Mouse (Mus musculus): ENCODE data around the gene Rd3l.

Rd3l gene

DNA sequence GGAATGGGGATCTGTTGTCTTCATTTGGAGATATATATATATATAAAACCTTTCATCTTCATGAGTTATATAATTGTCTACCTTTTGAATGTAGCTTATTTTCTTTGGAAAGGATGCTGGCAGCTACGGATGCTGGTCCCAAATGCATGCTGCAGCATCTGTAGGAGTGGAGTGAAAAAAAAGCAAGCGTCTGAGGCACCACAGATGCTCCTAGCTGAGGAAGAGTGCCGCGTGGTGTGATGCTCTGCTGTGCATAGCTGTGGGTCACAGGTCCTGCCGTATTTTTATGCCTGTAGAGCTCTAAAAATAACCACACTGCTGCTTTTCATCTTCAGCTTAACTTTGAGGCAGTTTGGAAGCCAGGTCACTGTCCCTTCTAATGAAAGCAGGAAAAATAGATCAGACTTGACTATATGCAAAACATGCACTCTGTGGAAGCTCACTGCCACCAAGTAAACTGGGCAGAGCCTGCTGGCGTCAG lies at the start of gene Rd3l:
Rd3l (minus strand) TSS at position 431 of the 481 bp plus-strand sequence.
- DNase-seq (ENCODE audit: low read depth, low spot score) = no peak

- DNase-seq (ENCODE audit: low read depth, low spot score) = no peak
Measured at GRCm38 (mm10) chr12:112027408-112027807, 46.3 kb upstream of the Rd3l start.

- DNase-seq (ENCODE audit: low read depth, low spot score) = no peak
Measured at GRCm38 (mm10) chr12:112025907-112026645, 45.0 kb upstream of the Rd3l start.

DNA sequence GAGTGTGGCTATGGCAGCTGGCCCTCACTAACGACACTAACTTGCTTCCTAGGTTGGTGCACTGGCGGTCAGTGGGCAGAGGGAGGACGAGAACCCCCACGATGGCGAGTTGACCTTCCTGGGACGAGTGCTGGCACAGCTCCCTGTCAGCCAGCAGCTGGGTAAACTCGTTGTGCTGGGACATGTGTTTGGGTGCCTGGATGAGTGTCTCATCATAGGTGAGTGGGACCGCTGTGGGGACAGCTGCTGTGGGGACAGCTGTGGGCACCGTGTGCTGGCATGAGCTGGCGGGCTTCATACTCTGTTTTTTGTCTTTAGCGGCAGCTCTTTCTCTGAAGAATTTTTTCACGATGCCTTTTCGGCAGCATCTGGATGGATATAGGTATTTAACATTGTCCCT lies 44.3 kb upstream of the Rd3l start:
- DNase-seq (ENCODE audit: low read depth, low spot score) = no peak

GRCm38 (mm10) chr12:112024581-112025310 lies 43.6 kb upstream of the Rd3l start:
- no peak for DNase-seq (ENCODE audit: low read depth, low spot score)

DNA sequence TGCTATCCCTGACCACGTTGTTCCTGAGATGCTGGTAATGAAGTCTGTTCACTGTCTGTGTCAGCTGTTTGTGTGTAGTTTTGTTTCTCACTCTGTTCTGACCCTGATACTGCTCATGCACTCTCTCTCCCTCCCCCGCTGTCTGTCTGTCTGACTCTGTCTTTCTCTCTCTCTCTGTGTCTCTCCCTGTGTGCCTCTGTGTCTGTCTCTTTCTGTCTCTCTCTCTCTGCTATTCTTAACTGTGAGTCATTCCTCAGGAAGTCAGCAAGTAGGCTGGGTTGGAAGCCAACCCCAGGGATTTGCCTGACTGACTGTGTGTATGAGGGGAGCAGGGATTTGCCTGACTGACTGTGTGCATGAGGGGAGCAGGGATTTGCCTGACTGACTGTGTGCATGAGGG lies 42.2 kb upstream of the Rd3l start:
- no peak for DNase-seq (ENCODE audit: low read depth, low spot score)

GRCm38 (mm10) chr12:112016346-112016745 lies 35.2 kb upstream of the Rd3l start:
- no peak for DNase-seq (ENCODE audit: low read depth, low spot score)

DNA sequence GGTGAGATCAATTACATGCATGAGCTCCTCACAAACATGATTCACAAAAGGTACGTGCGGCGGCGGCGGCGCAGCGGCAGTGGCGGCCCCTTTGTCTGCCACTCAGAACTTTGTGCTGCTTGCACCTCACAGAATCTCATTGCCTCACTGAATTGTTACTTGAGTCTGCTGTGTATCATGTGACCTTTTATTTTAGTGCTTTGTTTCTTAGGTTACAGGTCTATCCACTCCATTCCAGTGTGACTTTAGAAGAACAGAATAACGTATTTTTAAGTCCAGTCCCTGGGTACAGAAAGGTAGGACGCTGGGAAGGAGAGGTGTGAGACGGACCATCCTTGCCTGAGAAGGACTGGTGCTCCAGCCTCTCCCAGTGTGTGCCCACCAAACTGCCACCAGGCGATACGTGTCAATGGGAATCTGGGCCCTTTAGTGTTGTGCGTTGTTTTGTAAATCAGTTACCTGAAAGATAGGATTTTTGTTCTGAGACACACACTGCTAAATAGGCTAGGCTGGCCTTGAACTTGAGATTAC lies 32.2 kb upstream of the Rd3l start:
- no peak for DNase-seq (ENCODE audit: low read depth, low spot score)

- no peak for DNase-seq (ENCODE audit: low read depth, low spot score)
Measured at GRCm38 (mm10) chr12:112012511-112013270, 31.6 kb upstream of the Rd3l start.

GRCm38 (mm10) chr12:112001223-112001622 lies 20.1 kb upstream of the Rd3l start:
- DNase-seq (ENCODE audit: low read depth, low spot score) = peak; percentile 45

DNA sequence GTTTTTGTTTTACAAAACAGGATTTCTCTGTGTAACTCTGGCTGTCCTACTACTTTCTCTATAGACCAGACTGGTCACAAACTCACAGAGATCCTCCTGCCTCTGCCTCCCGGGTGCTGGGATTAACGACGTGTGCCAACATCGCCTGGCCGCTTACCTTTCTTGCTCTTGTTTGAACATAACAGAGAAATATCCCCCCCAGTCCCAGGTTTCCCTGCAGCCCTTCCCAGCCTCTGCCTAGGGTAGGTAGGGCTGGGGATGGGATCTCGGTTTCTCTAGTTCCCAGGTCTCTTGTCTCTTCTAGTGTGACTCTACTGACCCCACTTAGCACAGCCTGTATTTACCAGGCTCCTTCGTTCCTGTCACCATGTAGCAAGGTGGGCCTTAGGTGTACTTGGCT lies 18.6 kb upstream of the Rd3l start:
- DNase-seq (ENCODE audit: low read depth, low spot score) = no peak

GRCm38 (mm10) chr12:111995161-111995560 lies 14.0 kb upstream of the Rd3l start:
- no peak for DNase-seq (ENCODE audit: low read depth, low spot score)

DNA sequence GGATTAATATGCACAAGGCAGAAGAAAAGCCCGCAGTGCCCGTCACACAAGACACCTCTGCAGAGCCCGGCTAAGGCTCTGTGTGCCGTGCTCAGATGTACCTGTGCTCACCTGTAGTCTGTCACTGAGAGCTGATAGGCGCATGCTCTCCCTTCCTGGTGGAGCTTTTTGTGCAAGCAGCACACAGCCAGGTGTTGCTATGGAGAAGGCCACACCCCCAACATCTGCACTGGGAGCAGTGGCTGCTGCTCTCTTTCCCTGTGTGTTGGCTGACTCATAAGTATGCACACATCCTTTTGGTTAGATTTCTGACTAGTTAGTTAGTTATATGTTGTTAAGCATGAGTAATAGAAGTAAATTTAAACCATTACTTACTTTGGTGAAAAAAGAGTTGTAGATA lies 11.5 kb upstream of the Rd3l start:
- DNase-seq (ENCODE audit: low read depth, low spot score) = peak; percentile 31

- no peak for DNase-seq (ENCODE audit: low read depth, low spot score)
Measured at GRCm38 (mm10) chr12:111986756-111987155, 5.6 kb upstream of the Rd3l start.

DNA sequence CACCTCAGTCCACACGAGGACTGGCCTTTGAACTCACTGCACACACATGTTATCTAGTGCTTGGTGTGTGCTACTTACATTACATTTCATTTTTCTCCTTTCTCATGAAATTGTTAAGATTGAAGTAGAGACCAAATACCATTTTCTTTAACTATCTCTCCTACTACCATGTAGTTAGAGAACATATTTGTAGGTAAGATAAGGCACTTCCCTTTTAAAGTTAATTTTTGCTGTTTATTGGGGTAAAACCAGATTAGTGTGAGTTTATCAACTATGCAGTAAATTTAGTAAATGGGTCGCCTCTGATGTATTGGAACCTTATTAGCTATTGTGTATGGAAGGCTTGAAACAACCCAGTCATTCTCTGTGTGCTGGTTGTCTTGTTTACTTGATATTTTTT lies 2.0 kb upstream of the Rd3l start:
- no peak for DNase-seq (ENCODE audit: low read depth, low spot score)

DNA sequence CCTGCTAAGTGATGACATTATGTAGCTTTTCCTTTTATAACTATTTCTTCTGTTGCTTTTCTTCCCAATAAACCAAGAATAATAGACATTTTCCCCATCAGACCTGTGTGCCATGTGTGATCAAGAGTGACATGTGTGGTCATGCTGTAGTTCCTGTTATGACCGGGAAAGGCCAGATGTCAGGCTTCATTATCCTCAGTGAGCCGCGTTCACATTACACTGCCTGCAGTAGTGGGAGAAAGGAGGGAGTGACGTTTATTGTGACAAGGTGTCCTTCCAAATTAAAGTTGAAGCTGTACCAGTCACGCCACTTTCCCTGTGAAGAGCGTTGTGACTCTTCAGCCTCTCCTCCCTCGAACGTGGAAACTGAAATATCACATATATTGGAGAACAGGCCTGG lies 714 bp upstream of the Rd3l start:
- no peak for DNase-seq (ENCODE audit: low read depth, low spot score)

GRCm38 (mm10) chr12:111978274-111978673 lies 2.8 kb downstream of the Rd3l start:
- DNase-seq (ENCODE audit: low read depth, low spot score) = no peak

DNA sequence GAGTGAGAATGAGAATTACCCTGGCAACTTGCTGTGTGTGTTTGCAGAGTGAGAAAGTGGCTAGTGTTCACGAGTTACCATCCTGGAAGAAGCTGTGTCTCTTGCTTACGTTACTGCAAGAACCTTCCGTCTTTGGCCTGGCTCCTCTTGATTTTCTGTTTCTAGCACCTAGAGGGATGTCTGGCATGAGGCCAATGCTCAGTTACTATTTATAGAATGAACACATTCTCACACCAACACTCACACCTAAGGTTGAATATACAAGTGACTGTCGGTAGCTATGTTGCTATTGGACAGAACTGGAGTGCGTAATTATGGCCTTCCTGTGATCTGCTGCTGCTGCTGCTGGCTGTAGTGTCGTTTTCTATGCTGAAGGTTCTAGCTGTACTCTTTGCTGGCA lies 4.0 kb downstream of the Rd3l start:
- DNase-seq (ENCODE audit: low read depth, low spot score) = no peak

DNA sequence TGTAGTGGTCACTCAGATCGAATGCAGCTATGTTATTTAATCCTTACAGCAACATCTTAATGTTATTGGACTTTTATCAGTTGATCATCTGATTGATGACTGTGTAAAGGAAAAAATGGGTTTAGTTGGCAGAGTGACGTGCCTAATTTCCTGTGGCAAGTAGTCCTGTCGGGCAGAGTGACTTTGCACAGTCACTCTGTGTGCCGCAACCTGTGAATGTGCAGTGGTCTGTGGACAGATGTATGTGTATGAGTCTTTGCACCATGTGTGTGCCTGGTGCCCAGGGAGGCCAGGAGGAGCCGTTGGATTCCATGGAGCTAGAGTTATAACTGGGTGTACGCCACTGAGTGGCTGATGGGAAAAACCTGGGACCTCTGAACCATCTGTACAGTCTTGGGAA lies 6.5 kb downstream of the Rd3l start:
- no peak for DNase-seq (ENCODE audit: low read depth, low spot score)

DNA sequence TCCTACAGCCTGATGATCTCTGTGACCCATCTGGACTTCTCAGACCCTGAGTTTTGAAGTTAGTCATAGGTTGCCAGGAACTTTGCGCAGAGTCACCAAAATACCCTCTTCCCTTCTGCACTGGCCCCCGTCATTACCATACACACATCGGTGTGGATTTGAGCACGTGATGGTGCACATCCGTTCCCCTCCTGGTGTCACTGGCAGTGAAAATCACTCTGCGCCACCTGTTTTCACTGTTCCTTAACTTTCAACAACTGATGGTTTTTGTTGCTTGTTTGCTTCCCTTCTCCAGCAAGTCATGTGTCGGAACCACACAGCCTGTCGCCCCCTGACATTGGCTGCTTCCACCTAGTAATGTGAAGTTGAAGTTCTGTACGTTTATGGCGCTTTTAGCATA lies 8.6 kb downstream of the Rd3l start:
- DNase-seq (ENCODE audit: low read depth, low spot score) = no peak

- no peak for DNase-seq (ENCODE audit: low read depth, low spot score)
Measured at GRCm38 (mm10) chr12:111971231-111971686, 9.9 kb downstream of the Rd3l start, which contains the start of gene Tdrd9. TSS of gene Tdrd9 (plus strand) at chr12:111971559.

DNA sequence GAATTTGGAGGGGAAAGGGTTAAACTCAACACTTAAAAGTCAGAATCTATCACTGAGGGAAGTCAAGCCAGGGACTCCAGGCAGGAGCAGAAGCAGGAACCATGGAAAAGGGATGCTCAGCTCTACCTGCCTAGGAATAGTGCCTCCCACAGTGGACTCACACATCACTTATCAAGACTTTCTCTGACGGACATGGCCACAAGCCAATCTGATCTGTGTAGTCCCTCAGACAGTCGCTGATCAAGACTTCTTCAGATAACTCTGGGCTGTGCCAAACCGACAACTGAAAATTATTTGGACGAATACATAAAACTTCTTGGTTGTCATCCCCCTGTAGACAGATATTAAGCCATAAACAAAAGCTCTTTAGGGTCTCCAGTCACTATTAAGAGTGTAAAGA lies 11.0 kb downstream of the Rd3l start:
- no peak for DNase-seq (ENCODE audit: low read depth, low spot score)
